Comparison of ENCODE assay signal across 9 mouse cellular contexts in genomic region chr3:126695456-126696293, GRCm38 (mm10).
A peak's percentile ranks its signal among the peaks of the same experiment; 100 is the strongest.
DNase-seq lines count a peak whose midpoint lies in the region; ATAC-seq and TF ChIP-seq lines count a peak whose summit lies in the region.
"Had no signal": no experiment of that assay in that cellular context is flagged by ENCODE, and none has a peak within 500 bp of the region (broad histone marks: within the 10 kb centered on the region; RNA-seq: fewer than 3 reads in every experiment).

No protein-coding gene starts in this region.

- H3K36me3 ChIP-seq in hindbrain, embryonic 10.5 days: no peaks in the 10 kb centered on the region
- H3K36me3 ChIP-seq: limb, embryonic 15.5 days had no signal

- ATAC-seq in erythroid progenitor cell, adult 5-6 weeks (replicated peaks; ENCODE audit: low FRiP score, poor library complexity, severe bottlenecking): no peak

- H3K4me1 ChIP-seq in hindbrain, embryonic 10.5 days (replicated peaks): peaks cover 38% of the 10 kb centered on the region

- peak overlapping the region; percentile 24; the same call in 1 of the 2 replicates for H3K4me3 ChIP-seq in hindbrain, embryonic 10.5 days
- no peak overlapping the region for H3K4me3 ChIP-seq in layer of hippocampus, adult 2 months
- H3K4me3 ChIP-seq: limb, embryonic 15.5 days had no signal

- peak overlapping the region; percentile 72 for H3K27ac ChIP-seq in hindbrain, embryonic 10.5 days
- peak overlapping the region; percentile 41; the same call in 1 of the 2 replicates for H3K27ac ChIP-seq in layer of hippocampus, adult 2 months
- H3K27ac ChIP-seq: limb, embryonic 15.5 days had no signal

- DNase-seq in adrenal gland, adult (ENCODE audit: inconsistent age in 2 of 2, low spot score in 1 of 2): peak; percentile 84 to 92
- DNase-seq in cerebellum, adult 9-11 months: peak; percentile 89
- peak; percentile 57 to 66 for DNase-seq in frontal cortex, postnatal 10 days (ENCODE audit: low spot score in 2 of 2)
- peak; percentile 66 for DNase-seq in hindbrain, embryonic 10.5 days (ENCODE audit: low spot score)
- peak; percentile 61 to 83 for DNase-seq in layer of hippocampus, adult 2 months (ENCODE audit: low spot score in 2 of 2)
- peak; percentile 38 for DNase-seq in lung, postnatal 25 days (ENCODE audit: low spot score)
- DNase-seq in right cerebral cortex, adult 2 months (ENCODE audit: low spot score in 2 of 2): peak; percentile 32 to 60

- WGBS in hindbrain, embryonic 10.5 days: 23% methylated on average over 12 of the region's 12 CpGs

- no peak for TF ChIP-seq CTCF in layer of hippocampus, adult 2 months (conservative IDR thresholded peaks at IDR 0.05)

- H3K9me3 ChIP-seq in hindbrain, embryonic 10.5 days: no peaks in the 10 kb centered on the region
- H3K9me3 ChIP-seq: limb, embryonic 15.5 days had no signal

- H3K27me3 ChIP-seq in hindbrain, embryonic 10.5 days (ENCODE audit: insufficient read depth, poor library complexity, severe bottlenecking): no peaks in the 10 kb centered on the region
- H3K27me3 ChIP-seq: limb, embryonic 15.5 days had no signal

Comparison
In these comparisons a context has a peak if more than half of its experiments do, and no peak if none do; other contexts are left out.
1. DNase-seq: peak in every context shown above with its lines; median percentile 89 in cerebellum, adult 9-11 months; 88 in adrenal gland, adult; 72 in layer of hippocampus, adult 2 months; 66 in hindbrain, embryonic 10.5 days; 62 in frontal cortex, postnatal 10 days; 46 in right cerebral cortex, adult 2 months; 38 in lung, postnatal 25 days.